Mouse (Mus musculus): ENCODE results near the gene 0610040J01Rik. TPM values are rescaled to one million over a fixed set of nuclear protein-coding genes. Genes with fewer than 3 reads are reported as not detected.

0610040J01Rik gene
- polyA plus RNA-seq (2014; fragmentation: Illumina TruSeq; extraction: RNeasy Lipid Tissue Mini Kit (QIAGEN cat#74804); ENCODE audit: low read depth, low replicate concordance): 17.8 TPM

GRCm38 (mm10) chr5:63811819-63812508 lies at the start of gene 0610040J01Rik:
0610040J01Rik (plus strand) TSS chr5:63812363.

Other genes with a start within 250 kb of the 0610040J01Rik start
- gene Nwd2, start 163.3 kb upstream of the 0610040J01Rik start, polyA plus RNA-seq (2014; fragmentation: Illumina TruSeq; extraction: RNeasy Lipid Tissue Mini Kit (QIAGEN cat#74804); ENCODE audit: low read depth, low replicate concordance): 0.21 TPM
- gene Rell1, start 156.5 kb downstream of the 0610040J01Rik start, polyA plus RNA-seq (2014; fragmentation: Illumina TruSeq; extraction: RNeasy Lipid Tissue Mini Kit (QIAGEN cat#74804); ENCODE audit: low read depth, low replicate concordance): 9.1 TPM

Data from liver, adult 10 weeks (tissue).